Mouse (Mus musculus) hindbrain, postnatal 0 days (tissue): Measurements from ENCODE around the gene Bcas1. TPM values are rescaled to one million over a fixed set of nuclear protein-coding genes. Genes with fewer than 3 reads are reported as not detected.

Experiments used
- ATAC-seq: fragments of 200-750 bp; cut with Nextera tagmentation; 2 replicates; pipeline ENCODE4 v1.8.0; 2017; ENCODE audit warnings: mild to moderate bottlenecking, moderate TSS enrichment, moderate library complexity
- DNase-seq: peaks from one replicate; pipeline ENCODE4 v3.0.0-alpha.2; 2015; ENCODE audit warnings: low spot score
- H3K27ac ChIP-seq: fragments of 300-500 bp; sonication (generic); 2 replicates; pipeline ENCODE4 v1.5.1; 2014; ENCODE audit warnings: mild to moderate bottlenecking
- H3K27me3 ChIP-seq: fragments of 300-500 bp; sonication (generic); 2 replicates; pipeline ENCODE4 v1.6.1; 2014; ENCODE audit warnings: low read length, mixed read lengths; ENCODE audit not compliant: insufficient read depth
- H3K36me3 ChIP-seq: fragments of 300-500 bp; sonication (generic); 2 replicates; pipeline ENCODE4 v1.6.1; 2014; ENCODE audit warnings: low read length, mixed read lengths; ENCODE audit not compliant: insufficient read depth
- H3K4me1 ChIP-seq: fragments of 300-500 bp; sonication (generic); 2 replicates; pipeline ENCODE4 v1.6.1; 2014; ENCODE audit warnings: antibody characterized with exemption, low read length, mixed read lengths; ENCODE audit not compliant: insufficient read depth
- H3K4me2 ChIP-seq: fragments of 300-500 bp; sonication (generic); 2 replicates; pipeline ENCODE4 v1.6.1; 2014; ENCODE audit warnings: low read depth, mild to moderate bottlenecking, low read length, moderate library complexity, mixed read lengths
- H3K4me3 ChIP-seq: fragments of 300-500 bp; sonication (generic); 2 replicates; pipeline ENCODE4 v1.5.1; 2014; ENCODE audit warnings: low read length
- H3K9ac ChIP-seq: fragments of 300-500 bp; sonication (generic); replicated peaks from 2 replicates; pipeline ENCODE4 v1.6.1; 2014; ENCODE audit warnings: mild to moderate bottlenecking, low read length, moderate library complexity, mixed read lengths
- H3K9me3 ChIP-seq: fragments of 300-500 bp; sonication (generic); 2 replicates; pipeline ENCODE4 v1.6.1; 2016; ENCODE audit warnings: low read length, mixed read lengths
- CTCF ChIP-seq: IDR thresholded peaks from 2 replicates; pipeline ENCODE4 v1.5.1; 2016; ENCODE audit warnings: antibody characterized with exemption, control low read depth, low read depth
- WGBS: fragments of 180-500 bp; shearing (Covaris S2); extraction: QIAGEN DNeasy Blood & Tissue Kit; methylation state at CpG from one replicate; pipeline ENCODE4 v1.1.7; 2014; 5-methylcytosine and 5-hydroxymethylcytosine counted together
- polyA plus RNA-seq: library from polyadenylated mRNA; unstranded; fragments of >200 nt; fragmentation: Nextera tagmentation; extraction: Ambion mirVana; gene quantifications from 2 replicates; pipeline ENCODE4 v1.2.1, GENCODE M21; 2015
- total RNA-seq: library from RNA; depleted of rRNA; stranded (reverse); fragments of >200 nt; gene quantifications from 2 replicates; pipeline ENCODE4 v1.2.3, GENCODE M21; 2014

The Bcas1 gene
- total and polyA plus RNA-seq, 2 experiments from 2014 or later = 22.6 to 34.6 TPM

- WGBS = 25% methylated on average over 14 of the region's 14 CpGs
- Histone ChIP-seq H3K4me2 (peak overlapping the region; percentile 53), H3K4me1 (peaks cover 21% of the 10 kb centered on the region), H3K36me3 (no peaks in the 10 kb centered on the region), H3K27me3 (no peaks in the 10 kb centered on the region), H3K4me3 (peak overlapping the region; percentile 9; the same call in 1 of the 2 replicates), H3K27ac (peak overlapping the region; percentile 57), H3K9ac (peak overlapping the region; percentile 19; the same call in 1 of the 2 replicates), H3K9me3 (no peaks in the 10 kb centered on the region)
- ATAC-seq (peak; percentile 68; the same call in 1 of the 2 replicates), DNase-seq (peak; percentile 61)
- TF ChIP-seq CTCF = no peak
These were observed 21.2 kb downstream of the Bcas1 start for GRCm38 (mm10) chr2:170406438-170406837.

GRCm38 (mm10) chr2:170404781-170405573 is 22.7 kb downstream of the Bcas1 start:
- Histone ChIP-seq H3K4me3 (peak overlapping the region; percentile 22), H3K36me3 (no peaks in the 10 kb centered on the region), H3K9ac (peak overlapping the region; percentile 39; the same call in 1 of the 2 replicates), H3K27me3 (no peaks in the 10 kb centered on the region), H3K4me1 (peaks cover 21% of the 10 kb centered on the region), H3K27ac (peak overlapping the region; percentile 57), H3K9me3 (no peaks in the 10 kb centered on the region), H3K4me2 (peak overlapping the region; percentile 53)
- DNase-seq (peak; percentile 56), ATAC-seq (peak; percentile 57)
- 13% methylated on average over 18 of the region's 18 CpGs for WGBS
- TF ChIP-seq CTCF = no peak

GRCm38 (mm10) chr2:170403666-170404385 is 23.8 kb downstream of the Bcas1 start:
- Histone ChIP-seq H3K27ac (no peak overlapping the region), H3K9me3 (no peaks in the 10 kb centered on the region), H3K4me1 (peaks cover 21% of the 10 kb centered on the region), H3K4me3 (no peak overlapping the region), H3K36me3 (no peaks in the 10 kb centered on the region), H3K4me2 (no peak overlapping the region), H3K27me3 (no peaks in the 10 kb centered on the region), H3K9ac (no peak overlapping the region)
- ATAC-seq (no peak), DNase-seq (peak; percentile 13)
- no peak for TF ChIP-seq CTCF
- 44% methylated on average over 10 of the region's 10 CpGs for WGBS

GRCm38 (mm10) chr2:170401211-170401799 is 26.3 kb downstream of the Bcas1 start:
- Histone ChIP-seq H3K36me3 (no peaks in the 10 kb centered on the region), H3K27ac (peak overlapping the region; percentile 17), H3K4me1 (peaks cover 15% of the 10 kb centered on the region), H3K4me3 (peak overlapping the region; percentile 15), H3K4me2 (peak overlapping the region; percentile 56), H3K9ac (peak overlapping the region; percentile 21), H3K9me3 (no peaks in the 10 kb centered on the region), H3K27me3 (no peaks in the 10 kb centered on the region)
- peak; percentile 74 for ATAC-seq
- peak; percentile 94 for TF ChIP-seq CTCF
- DNase-seq = peak; percentile 86
- WGBS = 2% methylated on average over 17 of the region's 17 CpGs

- no peaks in the 10 kb centered on the region for H3K36me3 ChIP-seq
- H3K9me3 ChIP-seq = no peaks in the 10 kb centered on the region
- H3K4me2 ChIP-seq = peak overlapping the region; percentile 56
- peak overlapping the region; percentile 21 for H3K9ac ChIP-seq
- H3K4me1 ChIP-seq = peaks cover 11% of the 10 kb centered on the region
- TF ChIP-seq CTCF = no peak
- ATAC-seq (no peak), DNase-seq (no peak)
- H3K27me3 ChIP-seq = no peaks in the 10 kb centered on the region
- WGBS = 7% methylated on average over 10 of the region's 10 CpGs
- peak overlapping the region; percentile 15 for H3K4me3 ChIP-seq
- peak overlapping the region; percentile 36; the same call in 1 of the 2 replicates for H3K27ac ChIP-seq
These were observed 27.0 kb downstream of the Bcas1 start for GRCm38 (mm10) chr2:170400666-170401065.

- Histone ChIP-seq H3K27me3 (no peaks in the 10 kb centered on the region), H3K4me2 (no peak overlapping the region), H3K27ac (no peak overlapping the region), H3K36me3 (no peaks in the 10 kb centered on the region), H3K9ac (no peak overlapping the region), H3K9me3 (no peaks in the 10 kb centered on the region), H3K4me1 (no peaks in the 10 kb centered on the region), H3K4me3 (no peak overlapping the region)
- DNase-seq (no peak), ATAC-seq (no peak)
- TF ChIP-seq CTCF = no peak
- WGBS = 87% methylated on average over 1 of the region's 1 CpGs
These were observed 35.7 kb downstream of the Bcas1 start for GRCm38 (mm10) chr2:170391994-170392393.
